Mouse (Mus musculus) thymus, postnatal 10 days (tissue): ENCODE data around the gene Adora2a.
"Not testable (repeated sequence)": the region's sequence is repeated elsewhere in the genome, so short reads cannot be mapped to it uniquely, and the experiment has no call there.

Source experiments
- DNase-seq, 2 experiments: peaks; one replicate each; pipeline ENCODE4 v3.0.0; 2021; ENCODE audit warnings: low spot score in 2 of 2

Gene Adora2a

GRCm38 (mm10) chr10:75314190-75314980, 2.3 kb upstream of the Adora2a start:
- no peak for DNase-seq

GRCm38 (mm10) chr10:75315756-75316155, 921 bp upstream of the Adora2a start:
- no peak for DNase-seq

DNA sequence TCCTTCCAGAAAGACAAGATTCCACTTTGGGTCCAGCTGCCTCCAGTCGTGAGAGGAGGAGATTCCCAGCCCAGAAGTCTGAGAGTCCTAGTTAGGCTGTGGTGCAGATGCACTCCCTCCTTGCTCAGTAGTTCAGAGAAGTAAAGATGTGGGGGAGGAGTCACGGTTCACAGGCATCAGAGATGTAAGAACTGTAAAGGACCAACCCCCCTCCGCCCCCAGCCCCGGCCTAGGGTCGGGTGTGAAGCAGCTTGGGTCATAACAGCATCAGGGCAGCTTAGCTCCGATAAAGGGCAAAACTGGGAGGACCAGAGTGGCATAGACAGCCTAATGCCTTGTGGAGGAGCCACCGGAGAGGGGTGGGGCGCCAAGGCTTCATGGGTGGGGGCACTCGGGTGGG, 205 bp upstream of the Adora2a start:
- DNase-seq, result peak in 1 of 2 experiments; percentile 29

DNA sequence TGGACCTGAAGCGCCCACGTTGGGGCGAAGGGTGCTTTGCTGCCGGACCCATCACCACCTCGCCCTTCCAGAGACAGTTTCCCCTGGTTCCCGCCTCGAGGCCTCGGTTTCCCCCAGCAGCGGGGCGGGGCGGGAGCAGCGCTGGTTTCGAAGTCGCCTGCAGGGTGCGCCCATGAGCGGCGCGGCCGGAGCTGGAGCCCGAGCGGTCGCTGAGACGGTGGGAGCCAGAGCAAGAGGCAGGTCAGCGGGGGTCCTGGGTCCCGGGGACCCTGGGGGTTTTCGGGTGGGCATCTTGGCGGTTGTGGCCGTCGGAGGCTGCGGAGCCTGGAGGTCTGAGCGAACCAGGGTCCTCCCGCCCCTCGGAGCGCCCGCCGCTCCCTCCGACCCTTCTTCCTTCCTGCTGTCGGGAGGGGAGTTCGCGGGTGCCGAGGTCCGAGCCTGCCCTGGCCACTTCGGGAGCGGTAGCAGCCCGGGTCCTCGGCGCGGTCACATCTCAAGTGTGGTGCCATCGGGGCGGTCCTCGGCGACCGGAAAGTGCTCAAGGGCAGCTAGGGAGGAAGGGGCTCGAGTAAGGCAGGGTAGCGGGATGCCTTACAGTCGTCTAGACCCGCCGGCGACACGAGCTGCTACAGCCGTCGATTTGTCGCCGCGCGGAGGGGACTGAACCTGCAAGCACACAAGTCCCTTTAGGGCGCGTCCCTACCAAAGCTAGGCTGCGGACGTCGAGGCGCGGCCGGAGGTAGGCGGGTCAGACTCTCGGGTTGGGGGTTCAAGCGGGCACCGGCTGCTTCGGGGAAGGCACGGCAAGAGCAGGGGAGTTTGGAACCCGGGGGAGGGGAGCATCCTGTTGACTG, 458 bp downstream of the Adora2a start:
- peak; percentile 66 to 87 for DNase-seq

DNA sequence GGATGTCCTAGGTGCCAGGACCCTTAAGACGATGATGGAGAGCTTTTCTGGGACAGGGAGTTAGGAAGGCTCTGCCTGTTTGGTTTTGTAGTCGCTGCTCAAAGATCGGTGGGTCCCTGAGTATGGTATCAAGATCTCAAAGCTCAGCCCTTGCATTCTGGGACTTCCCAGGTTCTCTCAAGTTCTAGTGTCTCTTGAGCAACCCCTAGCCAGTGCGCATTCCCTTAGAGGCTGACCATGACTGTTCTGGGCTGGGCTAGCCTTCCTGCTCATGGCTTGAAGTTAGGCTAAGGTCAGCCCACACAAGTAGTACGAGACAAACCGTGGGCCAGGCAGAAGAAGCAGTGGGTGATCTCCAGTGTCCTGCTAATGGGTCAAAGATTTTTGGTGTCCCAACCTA, 1.5 kb downstream of the Adora2a start:
- DNase-seq, result no peak

DNA sequence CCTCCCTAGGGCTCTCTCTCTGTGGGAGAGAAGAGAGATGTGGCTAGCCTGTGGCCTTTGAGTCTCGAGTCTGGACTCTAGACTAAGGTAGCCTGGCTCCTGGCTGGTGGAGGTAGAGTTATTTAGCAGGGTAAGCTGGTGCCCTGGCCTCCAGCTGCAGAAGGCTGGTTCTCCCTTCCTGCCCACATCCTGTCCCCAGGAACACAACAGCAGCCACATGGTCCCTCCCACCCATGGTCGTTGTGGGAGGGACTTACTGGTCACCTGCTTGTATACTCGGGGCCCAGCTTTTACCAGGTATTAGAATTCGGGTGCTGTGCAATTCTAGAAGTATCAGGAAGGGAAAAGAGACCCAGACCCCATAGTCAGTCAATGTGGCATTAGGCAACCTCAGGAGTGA, 3.6 kb downstream of the Adora2a start:
- DNase-seq, result peak; percentile 60 to 66

DNA sequence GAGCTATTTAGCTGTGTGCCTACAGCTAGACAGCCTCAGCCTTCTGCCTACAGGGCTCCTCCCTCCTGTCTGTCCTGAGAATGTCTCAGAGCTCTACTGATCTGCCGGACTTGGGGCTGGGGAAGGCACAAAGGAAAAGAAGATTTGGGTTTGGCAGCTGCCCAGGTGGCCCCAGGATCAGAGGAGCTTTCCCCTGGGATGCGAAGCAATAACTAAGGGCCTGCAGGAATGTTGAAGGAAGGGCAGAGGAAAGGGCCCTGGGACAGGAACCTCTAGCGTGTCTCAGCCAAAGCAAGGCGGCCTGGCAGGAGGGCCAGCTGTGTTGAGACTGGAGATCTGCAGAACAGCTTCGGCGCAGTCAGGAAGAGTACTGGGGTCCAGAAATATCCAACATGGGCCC, 6.3 kb downstream of the Adora2a start:
- DNase-seq, result no peak

DNA sequence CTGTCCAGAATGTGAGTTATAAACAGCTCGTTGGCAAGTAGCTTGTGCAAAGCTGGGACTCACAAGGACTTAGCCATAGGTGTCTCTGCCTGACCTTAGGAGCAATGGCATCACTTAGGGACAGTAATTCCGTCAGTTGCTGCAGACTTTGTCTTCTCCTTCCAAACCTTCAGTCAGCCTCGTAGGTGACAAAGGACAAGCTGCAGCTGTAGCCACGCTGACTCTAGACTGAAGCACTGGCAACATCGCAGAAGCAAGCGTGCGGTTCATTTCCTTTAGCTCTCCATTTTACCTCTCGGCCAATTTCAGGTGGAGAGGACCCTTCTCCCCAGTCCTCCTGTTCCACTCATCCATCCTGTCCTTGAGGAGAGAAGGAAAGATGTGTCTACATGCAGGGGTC, 7.3 kb downstream of the Adora2a start:
- DNase-seq, result no peak

DNA sequence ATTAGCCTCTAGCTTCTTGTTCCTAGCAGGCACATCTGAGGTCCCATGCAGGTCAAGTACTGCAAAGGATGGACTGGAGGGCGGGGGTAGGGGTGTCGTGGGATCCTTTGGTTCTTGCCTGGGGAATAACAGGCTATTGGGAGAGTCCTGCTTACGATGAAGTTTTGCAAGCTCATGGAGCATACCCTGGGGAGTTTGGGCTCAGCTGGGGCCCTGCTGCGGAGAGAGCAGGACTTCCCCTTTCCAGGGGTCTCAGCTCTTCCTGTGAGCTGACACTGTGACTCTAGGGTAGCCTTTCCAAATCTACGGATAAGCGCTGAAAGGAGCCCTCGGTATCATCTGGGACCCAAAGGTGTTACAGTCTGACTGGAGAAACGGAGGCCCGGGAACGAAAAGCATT, 7.7 kb downstream of the Adora2a start:
- DNase-seq, result no peak

- DNase-seq, result no peak
These were observed 9.1 kb downstream of the Adora2a start for GRCm38 (mm10) chr10:75325821-75326220.

DNA sequence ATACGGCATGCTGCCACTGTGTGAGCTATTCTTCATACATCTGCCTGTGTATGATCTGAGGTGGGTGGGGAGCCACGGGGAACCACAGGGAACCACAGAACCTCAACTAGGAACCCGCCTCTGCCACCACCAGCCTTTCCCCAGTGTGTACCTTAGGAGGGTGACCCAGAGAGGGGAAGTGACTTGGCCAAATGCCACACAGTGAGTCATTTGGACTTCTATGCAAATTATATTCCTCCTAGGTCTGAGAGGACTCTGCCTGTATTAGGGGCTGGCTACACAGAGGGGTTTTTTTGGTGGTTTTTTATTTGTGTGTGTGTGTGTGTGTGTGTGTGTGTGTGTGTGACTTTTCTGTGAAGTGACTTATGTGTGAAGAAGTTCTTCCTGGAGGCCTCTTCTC, 9.9 kb downstream of the Adora2a start:
- DNase-seq, result no peak

GRCm38 (mm10) chr10:75327081-75327480, 10.4 kb downstream of the Adora2a start:
- DNase-seq, result no peak

- DNase-seq, result no peak
These were observed 11.6 kb downstream of the Adora2a start for GRCm38 (mm10) chr10:75328201-75328704.

GRCm38 (mm10) chr10:75332268-75332667, 15.6 kb downstream of the Adora2a start:
- DNase-seq, result no peak

DNA sequence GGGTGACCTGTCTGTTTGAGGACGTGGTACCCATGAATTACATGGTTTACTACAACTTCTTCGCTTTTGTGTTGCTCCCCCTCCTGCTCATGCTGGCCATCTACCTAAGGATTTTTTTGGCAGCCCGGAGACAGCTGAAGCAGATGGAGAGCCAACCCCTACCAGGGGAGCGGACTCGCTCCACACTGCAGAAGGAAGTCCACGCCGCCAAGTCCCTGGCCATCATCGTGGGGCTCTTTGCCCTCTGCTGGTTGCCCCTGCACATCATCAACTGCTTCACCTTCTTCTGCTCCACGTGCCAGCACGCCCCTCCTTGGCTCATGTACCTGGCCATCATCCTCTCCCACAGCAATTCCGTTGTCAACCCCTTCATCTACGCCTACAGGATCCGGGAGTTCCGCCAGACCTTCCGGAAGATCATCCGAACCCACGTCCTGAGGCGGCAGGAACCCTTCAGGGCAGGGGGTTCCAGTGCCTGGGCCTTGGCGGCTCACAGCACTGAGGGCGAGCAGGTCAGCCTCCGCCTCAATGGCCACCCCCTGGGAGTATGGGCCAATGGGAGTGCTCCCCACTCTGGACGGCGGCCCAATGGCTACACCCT, 16.6 kb downstream of the Adora2a start:
- DNase-seq, result no peak

DNA sequence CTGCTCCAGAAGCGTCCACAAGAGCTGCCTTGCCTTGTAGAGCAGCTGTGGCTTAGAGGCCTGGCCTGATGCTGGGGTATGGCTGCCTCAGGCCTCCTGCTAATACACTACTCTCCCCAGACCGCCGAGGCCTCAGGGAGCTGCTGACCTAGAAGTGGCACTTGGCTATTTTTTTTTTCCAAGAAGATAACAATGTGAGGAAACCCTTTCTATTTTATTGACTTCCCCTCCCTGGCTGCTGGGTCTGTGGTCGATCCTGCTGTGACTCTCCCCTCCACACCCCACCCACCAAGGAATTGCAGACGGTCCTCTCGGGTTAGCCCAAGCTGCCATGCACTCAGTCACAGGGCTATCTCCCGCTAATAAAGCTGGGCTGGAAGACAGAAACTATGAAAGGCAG, 17.5 kb downstream of the Adora2a start:
- no peak for DNase-seq

DNA sequence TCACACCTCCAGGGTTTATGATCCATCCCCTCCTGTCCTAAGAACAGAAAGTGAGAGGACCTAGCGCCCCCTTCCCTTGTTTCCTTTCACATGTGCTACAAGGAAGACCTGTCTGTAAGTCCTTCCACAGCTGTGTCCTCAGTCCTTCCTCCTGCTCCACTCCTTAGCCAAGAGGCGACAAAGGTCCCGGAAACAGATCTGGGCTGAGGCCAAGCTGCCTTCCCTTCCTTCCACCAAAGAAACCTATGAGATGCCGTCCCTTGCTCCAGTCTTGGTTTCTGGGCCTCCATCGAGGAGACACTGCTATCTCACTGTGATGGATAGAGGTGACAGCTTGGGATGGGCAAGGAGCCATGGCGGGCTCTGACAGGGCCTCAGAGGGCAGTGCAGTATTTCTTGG, 18.4 kb downstream of the Adora2a start:
- no peak for DNase-seq

DNA sequence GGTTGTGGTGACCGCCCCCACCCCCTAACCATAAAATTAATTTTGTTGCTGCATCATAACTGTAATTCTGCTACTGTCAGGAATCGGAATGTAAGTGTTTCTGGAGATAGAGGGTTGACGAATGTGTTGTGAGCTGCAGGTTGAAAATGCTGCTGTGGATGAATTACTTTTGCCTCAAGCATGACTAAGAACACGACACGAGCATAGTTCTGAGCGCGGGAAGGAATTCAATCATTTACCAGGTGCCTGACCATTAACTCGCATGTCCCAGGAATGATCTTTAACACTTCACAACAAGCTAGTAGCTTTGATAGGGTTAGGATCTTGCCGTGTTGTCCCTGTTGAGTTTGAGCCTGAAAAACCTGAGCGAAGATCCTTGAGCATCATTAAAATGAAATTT, 20.6 kb downstream of the Adora2a start:
- no peak for DNase-seq

DNA sequence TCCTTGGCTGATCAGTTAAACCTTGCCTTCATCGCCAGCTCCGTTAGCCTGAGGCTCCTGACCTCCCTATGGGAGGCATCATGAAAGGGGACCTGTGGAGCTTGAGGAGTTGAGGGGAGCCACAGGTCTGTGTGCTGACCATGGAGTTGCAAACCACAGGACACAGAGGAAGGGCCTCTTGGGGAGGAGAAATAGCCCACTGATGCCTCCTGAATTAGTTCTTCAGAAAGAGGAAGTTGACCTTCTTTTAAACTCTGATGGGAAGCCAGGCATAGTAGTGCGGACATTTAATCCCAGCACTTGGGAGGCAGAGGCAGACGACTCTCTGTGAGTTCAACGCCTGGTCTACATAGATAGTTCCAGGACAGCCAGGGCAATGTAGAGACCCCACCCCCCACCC, 22.2 kb downstream of the Adora2a start:
- no peak for DNase-seq

DNA sequence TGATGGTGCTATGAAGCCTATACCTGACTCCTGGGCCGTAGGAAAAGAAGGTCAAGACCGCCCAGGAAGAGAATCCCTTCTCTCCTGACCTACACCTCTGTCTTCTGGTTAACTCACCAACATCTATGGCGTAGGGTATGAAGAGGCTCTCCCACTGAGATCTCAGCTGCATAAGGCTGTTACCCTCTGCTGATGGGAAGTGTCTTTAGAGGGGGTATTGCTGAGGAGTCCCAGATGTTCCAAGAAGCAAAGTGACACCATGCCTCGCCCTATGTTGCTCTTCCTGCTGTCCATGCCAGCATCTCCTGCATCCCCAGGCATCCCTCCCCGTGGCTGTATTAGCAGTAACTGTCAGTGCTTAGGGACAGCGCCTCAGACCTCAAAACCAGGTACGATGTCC, 22.7 kb downstream of the Adora2a start:
- DNase-seq, result no peak

- DNase-seq, result no peak
These were observed 25.3 kb downstream of the Adora2a start for GRCm38 (mm10) chr10:75341936-75342335.

DNA sequence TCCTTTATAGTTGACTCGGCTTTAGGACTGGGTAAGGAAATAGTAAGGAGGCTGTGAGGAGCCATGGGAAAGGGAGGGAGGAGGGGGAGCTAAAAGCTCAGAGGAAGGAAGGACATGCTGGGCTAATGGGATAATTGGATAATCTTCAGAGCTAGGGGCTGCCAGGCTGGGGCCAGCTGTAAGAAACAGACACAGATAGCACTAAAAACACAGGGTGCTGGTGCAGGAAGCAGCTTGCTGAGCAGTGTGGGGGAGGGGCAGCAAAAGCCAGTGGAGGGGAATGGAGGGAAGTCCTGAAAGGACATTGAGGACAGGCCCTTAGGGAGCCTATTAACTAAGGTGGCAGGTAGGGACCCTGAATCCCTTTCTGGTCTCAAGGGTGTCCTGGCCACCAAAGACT, 27.9 kb downstream of the Adora2a start:
- not testable (repeated sequence) for DNase-seq
